Mouse (Mus musculus): ENCODE data around the gene Adad2. TPM values are rescaled to one million over a fixed set of nuclear protein-coding genes. Genes with fewer than 3 reads are reported as not detected.

The Adad2 gene
- polyA plus RNA-seq, 1 experiment from 2014 or later: not detected

- H3K9me3 ChIP-seq (ENCODE audit: control insufficient read depth, low read length): no peaks in the 10 kb centered on the region
- no peak overlapping the region for H3K4me3 ChIP-seq (ENCODE audit: low read depth, low read length)
- no peak for ATAC-seq (replicated peaks; ENCODE audit: low FRiP score)
- H3K27ac ChIP-seq (ENCODE audit: low read depth, low read length): no peak overlapping the region
- peaks cover 31% of the 10 kb centered on the region for H3K27me3 ChIP-seq (replicated peaks; ENCODE audit: control insufficient read depth, insufficient read depth, low read length)
- H3K4me2 ChIP-seq: no peak overlapping the region
- WGBS: 80% methylated on average over 6 of the region's 6 CpGs
- H3K9ac ChIP-seq (ENCODE audit: low read depth, low read length): no peak overlapping the region
- no peaks in the 10 kb centered on the region; the same call in 1 of the 2 replicates for H3K36me3 ChIP-seq (ENCODE audit: control insufficient read depth, insufficient read depth, low read length)
- H3K4me1 ChIP-seq (replicated peaks; ENCODE audit: control insufficient read depth, insufficient read depth, low read length): no peaks in the 10 kb centered on the region
- no peak for DNase-seq (ENCODE audit: low spot score)
Measured at GRCm38 (mm10) chr8:119638261-119638660, 25.7 kb downstream of the Adad2 start.

- no peak for DNase-seq (ENCODE audit: low spot score)
Measured at GRCm38 (mm10) chr8:119639798-119640197, 27.3 kb downstream of the Adad2 start.

GRCm38 (mm10) chr8:119641058-119641457, 28.5 kb downstream of the Adad2 start:
- no peaks in the 10 kb centered on the region for H3K4me1 ChIP-seq (replicated peaks; ENCODE audit: control insufficient read depth, insufficient read depth, low read length)
- no peak overlapping the region for H3K27ac ChIP-seq (ENCODE audit: low read depth, low read length)
- H3K4me3 ChIP-seq (ENCODE audit: low read depth, low read length): no peak overlapping the region
- no peak overlapping the region for H3K4me2 ChIP-seq
- WGBS: 67% methylated on average over 5 of the region's 5 CpGs
- no peaks in the 10 kb centered on the region for H3K9me3 ChIP-seq (ENCODE audit: control insufficient read depth, low read length)
- H3K36me3 ChIP-seq (ENCODE audit: control insufficient read depth, insufficient read depth, low read length): no peaks in the 10 kb centered on the region; the same call in 1 of the 2 replicates
- DNase-seq (ENCODE audit: low spot score) (no peak), ATAC-seq (replicated peaks; ENCODE audit: low FRiP score) (no peak)
- H3K9ac ChIP-seq (ENCODE audit: low read depth, low read length): no peak overlapping the region
- H3K27me3 ChIP-seq (replicated peaks; ENCODE audit: control insufficient read depth, insufficient read depth, low read length): peaks cover 3% of the 10 kb centered on the region

More at GRCm38 (mm10) chr8:119639798-119640197, 27.3 kb downstream of the Adad2 start:
- no peak for ATAC-seq (replicated peaks; ENCODE audit: low FRiP score)
- Histone ChIP-seq H3K27me3 (replicated peaks; ENCODE audit: control insufficient read depth, insufficient read depth, low read length) (peaks cover 15% of the 10 kb centered on the region), H3K36me3 (ENCODE audit: control insufficient read depth, insufficient read depth, low read length) (no peaks in the 10 kb centered on the region; the same call in 1 of the 2 replicates), H3K4me1 (replicated peaks; ENCODE audit: control insufficient read depth, insufficient read depth, low read length) (no peaks in the 10 kb centered on the region), H3K4me2 (no peak overlapping the region), H3K9ac (ENCODE audit: low read depth, low read length) (no peak overlapping the region), H3K27ac (ENCODE audit: low read depth, low read length) (no peak overlapping the region), H3K9me3 (ENCODE audit: control insufficient read depth, low read length) (no peaks in the 10 kb centered on the region), H3K4me3 (ENCODE audit: low read depth, low read length) (no peak overlapping the region)
- WGBS: 68% methylated on average over 7 of the region's 7 CpGs

- ATAC-seq (replicated peaks; ENCODE audit: low FRiP score): no peak
- no peak overlapping the region for H3K4me3 ChIP-seq (ENCODE audit: low read depth, low read length)
- H3K4me1 ChIP-seq (replicated peaks; ENCODE audit: control insufficient read depth, insufficient read depth, low read length): no peaks in the 10 kb centered on the region
Measured at GRCm38 (mm10) chr8:119642960-119643359, 30.4 kb downstream of the Adad2 start.

DNA sequence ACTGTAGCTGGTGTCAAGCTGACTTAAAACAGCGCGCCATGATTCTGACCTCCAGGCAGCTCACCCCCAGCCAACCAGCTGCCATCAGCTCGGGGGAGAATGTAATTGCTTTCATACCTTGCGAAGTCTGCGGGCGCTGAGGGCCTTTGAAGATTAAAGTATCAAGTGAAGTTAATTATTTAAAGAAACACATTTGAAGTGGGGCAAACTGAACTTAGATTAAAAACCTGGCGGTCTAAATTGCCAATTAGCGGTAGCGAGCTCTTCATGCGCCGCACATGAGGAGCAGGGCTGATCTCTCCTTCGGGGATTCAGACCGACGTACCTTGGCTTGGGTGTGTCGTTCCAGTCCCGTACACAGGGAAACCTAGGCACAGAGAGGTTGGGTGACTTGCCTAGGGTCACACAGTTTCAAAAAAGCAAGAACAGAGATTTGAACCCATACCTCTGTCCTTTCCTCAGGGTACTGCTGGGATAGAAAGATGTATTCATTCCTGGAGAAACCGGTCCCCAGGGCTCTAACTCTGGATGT, 31.9 kb downstream of the Adad2 start:
- Histone ChIP-seq H3K9me3 (ENCODE audit: control insufficient read depth, low read length) (no peaks in the 10 kb centered on the region), H3K9ac (ENCODE audit: low read depth, low read length) (no peak overlapping the region), H3K36me3 (ENCODE audit: control insufficient read depth, insufficient read depth, low read length) (no peaks in the 10 kb centered on the region; the same call in 1 of the 2 replicates), H3K27ac (ENCODE audit: low read depth, low read length) (no peak overlapping the region), H3K27me3 (replicated peaks; ENCODE audit: control insufficient read depth, insufficient read depth, low read length) (no peaks in the 10 kb centered on the region), H3K4me1 (replicated peaks; ENCODE audit: control insufficient read depth, insufficient read depth, low read length) (no peaks in the 10 kb centered on the region), H3K4me2 (no peak overlapping the region), H3K4me3 (ENCODE audit: low read depth, low read length) (no peak overlapping the region)
- 83% methylated on average over 17 of the region's 17 CpGs for WGBS
- DNase-seq (ENCODE audit: low spot score) (no peak), ATAC-seq (replicated peaks; ENCODE audit: low FRiP score) (no peak)

More at GRCm38 (mm10) chr8:119642960-119643359, 30.4 kb downstream of the Adad2 start:
- 88% methylated on average over 1 of the region's 1 CpGs for WGBS
- Histone ChIP-seq H3K9ac (ENCODE audit: low read depth, low read length) (no peak overlapping the region), H3K36me3 (ENCODE audit: control insufficient read depth, insufficient read depth, low read length) (no peaks in the 10 kb centered on the region; the same call in 1 of the 2 replicates), H3K4me2 (no peak overlapping the region), H3K27ac (ENCODE audit: low read depth, low read length) (no peak overlapping the region), H3K27me3 (replicated peaks; ENCODE audit: control insufficient read depth, insufficient read depth, low read length) (no peaks in the 10 kb centered on the region), H3K9me3 (ENCODE audit: control insufficient read depth, low read length) (no peaks in the 10 kb centered on the region)
- no peak for DNase-seq (ENCODE audit: low spot score)

GRCm38 (mm10) chr8:119644981-119645597, 32.5 kb downstream of the Adad2 start:
- Histone ChIP-seq H3K36me3 (ENCODE audit: control insufficient read depth, insufficient read depth, low read length) (no peaks in the 10 kb centered on the region; the same call in 1 of the 2 replicates), H3K4me1 (replicated peaks; ENCODE audit: control insufficient read depth, insufficient read depth, low read length) (no peaks in the 10 kb centered on the region), H3K4me2 (no peak overlapping the region), H3K27me3 (replicated peaks; ENCODE audit: control insufficient read depth, insufficient read depth, low read length) (no peaks in the 10 kb centered on the region), H3K9ac (ENCODE audit: low read depth, low read length) (no peak overlapping the region), H3K27ac (ENCODE audit: low read depth, low read length) (no peak overlapping the region), H3K4me3 (ENCODE audit: low read depth, low read length) (no peak overlapping the region), H3K9me3 (ENCODE audit: control insufficient read depth, low read length) (no peaks in the 10 kb centered on the region)
- 73% methylated on average over 18 of the region's 18 CpGs for WGBS
- ATAC-seq (replicated peaks; ENCODE audit: low FRiP score) (no peak), DNase-seq (ENCODE audit: low spot score) (no peak)

DNA sequence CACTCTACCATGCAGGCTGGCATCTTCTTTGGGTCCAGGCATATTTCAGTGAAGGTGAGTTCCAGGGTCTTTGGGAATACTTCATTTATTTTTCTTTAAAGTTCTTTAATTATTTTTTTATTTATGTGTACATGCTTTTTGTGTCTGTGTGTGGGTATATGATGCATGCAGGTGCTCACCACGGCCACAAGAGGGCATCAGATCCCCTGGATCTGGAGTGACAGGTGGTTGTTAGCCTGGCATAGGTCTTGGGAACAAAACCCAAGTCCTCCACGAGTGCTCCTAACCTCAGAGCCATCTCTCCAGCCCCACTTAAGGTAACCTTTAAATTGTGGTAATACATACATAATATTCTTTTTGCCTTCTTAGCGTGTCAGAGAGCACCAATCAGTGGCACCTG, 33.6 kb downstream of the Adad2 start:
- Histone ChIP-seq H3K36me3 (ENCODE audit: control insufficient read depth, insufficient read depth, low read length) (no peaks in the 10 kb centered on the region; the same call in 1 of the 2 replicates), H3K9me3 (ENCODE audit: control insufficient read depth, low read length) (no peaks in the 10 kb centered on the region), H3K27me3 (replicated peaks; ENCODE audit: control insufficient read depth, insufficient read depth, low read length) (no peaks in the 10 kb centered on the region)

GRCm38 (mm10) chr8:119646846-119647245, 34.3 kb downstream of the Adad2 start:
- no peak for DNase-seq (ENCODE audit: low spot score)
- H3K4me3 ChIP-seq (ENCODE audit: low read depth, low read length): no peak overlapping the region
- H3K27ac ChIP-seq (ENCODE audit: low read depth, low read length): no peak overlapping the region
- no peaks in the 10 kb centered on the region for H3K27me3 ChIP-seq (replicated peaks; ENCODE audit: control insufficient read depth, insufficient read depth, low read length)
- 78% methylated on average over 7 of the region's 7 CpGs for WGBS
- H3K4me1 ChIP-seq (replicated peaks; ENCODE audit: control insufficient read depth, insufficient read depth, low read length): no peaks in the 10 kb centered on the region
- ATAC-seq (replicated peaks; ENCODE audit: low FRiP score): no peak
- H3K36me3 ChIP-seq (ENCODE audit: control insufficient read depth, insufficient read depth, low read length): no peaks in the 10 kb centered on the region; the same call in 1 of the 2 replicates
- H3K4me2 ChIP-seq: no peak overlapping the region
- no peak overlapping the region for H3K9ac ChIP-seq (ENCODE audit: low read depth, low read length)
- H3K9me3 ChIP-seq (ENCODE audit: control insufficient read depth, low read length): no peaks in the 10 kb centered on the region

More for the DNA sequence above, 33.6 kb downstream of the Adad2 start:
- no peak overlapping the region for H3K4me2 ChIP-seq
- no peak overlapping the region for H3K4me3 ChIP-seq (ENCODE audit: low read depth, low read length)
- H3K4me1 ChIP-seq (replicated peaks; ENCODE audit: control insufficient read depth, insufficient read depth, low read length): no peaks in the 10 kb centered on the region
- no peak overlapping the region for H3K27ac ChIP-seq (ENCODE audit: low read depth, low read length)
- DNase-seq (ENCODE audit: low spot score) (no peak), ATAC-seq (replicated peaks; ENCODE audit: low FRiP score) (no peak)
- no peak overlapping the region for H3K9ac ChIP-seq (ENCODE audit: low read depth, low read length)
- WGBS: 64% methylated on average over 3 of the region's 3 CpGs

DNA sequence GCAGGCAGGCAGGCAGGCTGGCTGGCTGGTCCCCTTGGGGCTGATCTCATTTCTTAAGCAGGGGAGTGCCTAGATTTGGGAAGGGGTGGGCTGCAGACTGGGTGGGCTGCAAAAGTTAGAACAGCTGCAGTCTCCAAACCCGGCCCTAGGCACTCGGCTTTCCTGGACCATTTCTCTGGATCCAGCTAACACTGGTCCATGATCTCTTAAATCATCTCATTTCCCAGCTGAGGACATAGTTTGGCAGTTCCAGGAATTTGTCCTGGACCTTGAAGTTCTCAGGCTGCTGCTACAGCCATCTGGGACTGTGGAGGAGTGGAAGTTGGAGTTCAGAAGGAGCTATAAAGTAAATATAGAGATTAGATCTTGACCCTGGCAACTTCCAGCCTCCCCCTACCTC, 38.8 kb downstream of the Adad2 start:
- H3K4me1 ChIP-seq (replicated peaks; ENCODE audit: control insufficient read depth, insufficient read depth, low read length): no peaks in the 10 kb centered on the region; the same call in 1 of the 2 replicates
- no peaks in the 10 kb centered on the region for H3K9me3 ChIP-seq (ENCODE audit: control insufficient read depth, low read length)
- no peak overlapping the region for H3K4me3 ChIP-seq (ENCODE audit: low read depth, low read length)
- no peak overlapping the region for H3K4me2 ChIP-seq
- no peak overlapping the region for H3K27ac ChIP-seq (ENCODE audit: low read depth, low read length)
- H3K9ac ChIP-seq (ENCODE audit: low read depth, low read length): no peak overlapping the region
- no peaks in the 10 kb centered on the region for H3K36me3 ChIP-seq (ENCODE audit: control insufficient read depth, insufficient read depth, low read length)
- ATAC-seq (replicated peaks; ENCODE audit: low FRiP score) (no peak), DNase-seq (ENCODE audit: low spot score) (no peak)
- 61% methylated on average over 2 of the region's 2 CpGs for WGBS
- H3K27me3 ChIP-seq (replicated peaks; ENCODE audit: control insufficient read depth, insufficient read depth, low read length): no peaks in the 10 kb centered on the region

All from liver, embryonic 11.5 days (tissue).